Mouse (Mus musculus): ENCODE measurements around the gene Olfr1395.

- TF ChIP-seq CTCF (IDR thresholded peaks at IDR 0.05; ENCODE audit: control insufficient read depth, insufficient read depth, low read length) (no peak), POLR2A (IDR thresholded peaks at IDR 0.05; ENCODE audit: borderline replicate concordance, control insufficient read depth, low read depth, low read length) (no peak)
These were observed 41.1 kb downstream of the Olfr1395 start for GRCm38 (mm10) chr11:49183172-49183571.
